Mouse (Mus musculus) lung, embryonic 15.5 days (tissue): ENCODE measurements around the gene Cdca8. TPM values are rescaled to one million over a fixed set of nuclear protein-coding genes. Genes with fewer than 3 reads are reported as not detected.

Source experiments
- ATAC-seq: fragments of 200-750 bp; cut with Nextera tagmentation; 2 replicates; pipeline ENCODE4 v1.8.0; 2017; ENCODE audit warnings: moderate number of reproducible peaks, borderline replicate concordance; ENCODE audit not compliant: low FRiP score, low TSS enrichment; ENCODE audit errors: extremely low read depth
- H3K27ac ChIP-seq: fragments of 300-500 bp; sonication (generic); 2 replicates; pipeline ENCODE4 v1.5.1; 2015; ENCODE audit warnings: moderate library complexity, mild to moderate bottlenecking, inconsistent platforms
- H3K27me3 ChIP-seq: fragments of 300-500 bp; sonication (generic); 2 replicates; pipeline ENCODE4 v1.6.1; 2015; ENCODE audit warnings: inconsistent platforms
- H3K36me3 ChIP-seq: fragments of 300-500 bp; sonication (generic); 2 replicates; pipeline ENCODE4 v1.6.1; 2015; ENCODE audit warnings: inconsistent platforms
- H3K4me1 ChIP-seq: fragments of 300-500 bp; sonication (generic); 2 replicates; pipeline ENCODE4 v1.6.1; 2015; ENCODE audit warnings: inconsistent platforms
- H3K4me2 ChIP-seq: fragments of 300-500 bp; sonication (generic); 2 replicates; pipeline ENCODE4 v1.6.1; 2015; ENCODE audit warnings: inconsistent platforms, mild to moderate bottlenecking, moderate library complexity
- H3K4me3 ChIP-seq: fragments of 300-500 bp; sonication (generic); 2 replicates; pipeline ENCODE4 v1.5.1; 2015; ENCODE audit warnings: mild to moderate bottlenecking, inconsistent platforms
- H3K9ac ChIP-seq: fragments of 300-500 bp; sonication (generic); 2 replicates; pipeline ENCODE4 v1.6.1; 2015; ENCODE audit warnings: inconsistent platforms
- H3K9me3 ChIP-seq: fragments of 300-500 bp; sonication (generic); 2 replicates; pipeline ENCODE4 v1.6.1; 2016; ENCODE audit warnings: inconsistent platforms
- WGBS: fragments of 180-500 bp; shearing (Covaris S2); methylation state at CpG from one replicate; pipeline ENCODE4 v1.1.7; 2015; 5-methylcytosine and 5-hydroxymethylcytosine counted together
- polyA plus RNA-seq: library from polyadenylated mRNA; unstranded; fragments of >200 nt; fragmentation: Nextera tagmentation; extraction: Ambion mirVana; gene quantifications from 2 replicates; pipeline ENCODE4 v1.2.1, GENCODE M21; 2015

The Cdca8 gene
- polyA plus RNA-seq, 1 experiment from 2014 or later = 166 TPM

GRCm38 (mm10) chr4:124971094-124971493 lies 32.0 kb upstream of the Cdca8 start:
- no peak overlapping the region for H3K9ac ChIP-seq
- no peak for ATAC-seq
- no peak overlapping the region for H3K4me2 ChIP-seq
- WGBS = 70% methylated on average over 8 of the region's 8 CpGs
- peaks cover 4% of the 10 kb centered on the region; the same call in 1 of the 2 replicates for H3K27me3 ChIP-seq
- no peaks in the 10 kb centered on the region for H3K9me3 ChIP-seq
- no peaks in the 10 kb centered on the region for H3K4me1 ChIP-seq
- no peaks in the 10 kb centered on the region for H3K36me3 ChIP-seq
- H3K27ac ChIP-seq = no peak overlapping the region
- H3K4me3 ChIP-seq = no peak overlapping the region

GRCm38 (mm10) chr4:124970677-124971076 lies 31.6 kb upstream of the Cdca8 start:
- no peak overlapping the region for H3K27ac ChIP-seq
- H3K4me1 ChIP-seq = no peaks in the 10 kb centered on the region
- H3K9ac ChIP-seq = no peak overlapping the region
- H3K4me3 ChIP-seq = no peak overlapping the region
- no peak overlapping the region for H3K4me2 ChIP-seq
- H3K36me3 ChIP-seq = no peaks in the 10 kb centered on the region
- 33% methylated on average over 5 of the region's 5 CpGs for WGBS
- H3K9me3 ChIP-seq = no peaks in the 10 kb centered on the region
- peaks cover 4% of the 10 kb centered on the region; the same call in 1 of the 2 replicates for H3K27me3 ChIP-seq
- ATAC-seq = no peak

- Histone ChIP-seq H3K9ac (no peak overlapping the region), H3K4me1 (no peaks in the 10 kb centered on the region), H3K27ac (no peak overlapping the region), H3K4me2 (no peak overlapping the region), H3K36me3 (no peaks in the 10 kb centered on the region), H3K27me3 (peaks cover 4% of the 10 kb centered on the region; the same call in 1 of the 2 replicates), H3K9me3 (no peaks in the 10 kb centered on the region), H3K4me3 (no peak overlapping the region)
- ATAC-seq = no peak
- 59% methylated on average over 11 of the region's 11 CpGs for WGBS
These were observed 31.1 kb upstream of the Cdca8 start for GRCm38 (mm10) chr4:124970194-124970593.

- 79% methylated on average over 7 of the region's 7 CpGs for WGBS
- Histone ChIP-seq H3K4me2 (no peak overlapping the region), H3K4me3 (no peak overlapping the region), H3K27ac (no peak overlapping the region), H3K9ac (no peak overlapping the region), H3K9me3 (no peaks in the 10 kb centered on the region), H3K27me3 (peaks cover 4% of the 10 kb centered on the region; the same call in 1 of the 2 replicates), H3K4me1 (no peaks in the 10 kb centered on the region), H3K36me3 (no peaks in the 10 kb centered on the region)
- no peak for ATAC-seq
These were observed 30.2 kb upstream of the Cdca8 start for GRCm38 (mm10) chr4:124969219-124969848.

GRCm38 (mm10) chr4:124968711-124969110 lies 29.6 kb upstream of the Cdca8 start:
- peaks cover 4% of the 10 kb centered on the region; the same call in 1 of the 2 replicates for H3K27me3 ChIP-seq
- H3K36me3 ChIP-seq = no peaks in the 10 kb centered on the region
- H3K9ac ChIP-seq = no peak overlapping the region
- no peak for ATAC-seq
- H3K9me3 ChIP-seq = no peaks in the 10 kb centered on the region
- H3K27ac ChIP-seq = no peak overlapping the region
- H3K4me1 ChIP-seq = no peaks in the 10 kb centered on the region
- H3K4me2 ChIP-seq = no peak overlapping the region
- H3K4me3 ChIP-seq = no peak overlapping the region
- 66% methylated on average over 6 of the region's 6 CpGs for WGBS

- ATAC-seq = no peak
- Histone ChIP-seq H3K27me3 (peaks cover 4% of the 10 kb centered on the region; the same call in 1 of the 2 replicates), H3K9ac (no peak overlapping the region), H3K9me3 (no peaks in the 10 kb centered on the region), H3K36me3 (no peaks in the 10 kb centered on the region), H3K4me3 (no peak overlapping the region), H3K4me1 (no peaks in the 10 kb centered on the region), H3K27ac (no peak overlapping the region), H3K4me2 (no peak overlapping the region)
- 21% methylated on average over 8 of the region's 8 CpGs for WGBS
These were observed 25.9 kb upstream of the Cdca8 start for GRCm38 (mm10) chr4:124964912-124965599.

GRCm38 (mm10) chr4:124962576-124962975 lies 23.5 kb upstream of the Cdca8 start:
- Histone ChIP-seq H3K4me2 (no peak overlapping the region), H3K36me3 (no peaks in the 10 kb centered on the region), H3K27ac (no peak overlapping the region), H3K27me3 (peaks cover 4% of the 10 kb centered on the region; the same call in 1 of the 2 replicates), H3K4me3 (no peak overlapping the region), H3K9me3 (no peaks in the 10 kb centered on the region), H3K9ac (no peak overlapping the region), H3K4me1 (no peaks in the 10 kb centered on the region; the same call in 1 of the 2 replicates)
- ATAC-seq = no peak
- 21% methylated on average over 11 of the region's 11 CpGs for WGBS

- Histone ChIP-seq H3K9ac (no peak overlapping the region), H3K4me3 (no peak overlapping the region), H3K4me2 (no peak overlapping the region), H3K27me3 (peaks cover 4% of the 10 kb centered on the region; the same call in 1 of the 2 replicates), H3K27ac (no peak overlapping the region), H3K4me1 (no peaks in the 10 kb centered on the region; the same call in 1 of the 2 replicates), H3K36me3 (no peaks in the 10 kb centered on the region), H3K9me3 (no peaks in the 10 kb centered on the region)
- no peak for ATAC-seq
- WGBS = 87% methylated on average over 11 of the region's 11 CpGs
These were observed 21.8 kb upstream of the Cdca8 start for GRCm38 (mm10) chr4:124960940-124961339.

GRCm38 (mm10) chr4:124959062-124959461 lies 20.0 kb upstream of the Cdca8 start:
- Histone ChIP-seq H3K9me3 (no peaks in the 10 kb centered on the region), H3K9ac (no peak overlapping the region), H3K4me2 (no peak overlapping the region), H3K4me3 (no peak overlapping the region), H3K36me3 (no peaks in the 10 kb centered on the region), H3K4me1 (no peaks in the 10 kb centered on the region; the same call in 1 of the 2 replicates), H3K27ac (no peak overlapping the region), H3K27me3 (peaks cover 9% of the 10 kb centered on the region; the same call in 1 of the 2 replicates)
- peak; percentile 62; the same call in 1 of the 2 replicates for ATAC-seq
- 42% methylated on average over 11 of the region's 11 CpGs for WGBS

GRCm38 (mm10) chr4:124957284-124957683 lies 18.2 kb upstream of the Cdca8 start:
- Histone ChIP-seq H3K4me3 (no peak overlapping the region), H3K27ac (no peak overlapping the region), H3K9me3 (no peaks in the 10 kb centered on the region), H3K9ac (no peak overlapping the region), H3K36me3 (no peaks in the 10 kb centered on the region), H3K4me1 (peaks cover 11% of the 10 kb centered on the region; the same call in 1 of the 2 replicates), H3K27me3 (peaks cover 9% of the 10 kb centered on the region; the same call in 1 of the 2 replicates), H3K4me2 (no peak overlapping the region)
- WGBS = 75% methylated on average over 2 of the region's 2 CpGs
- ATAC-seq = no peak

GRCm38 (mm10) chr4:124953546-124953945 lies 14.4 kb upstream of the Cdca8 start:
- no peak overlapping the region for H3K4me2 ChIP-seq
- H3K4me3 ChIP-seq = no peak overlapping the region
- no peak overlapping the region for H3K27ac ChIP-seq

GRCm38 (mm10) chr4:124951036-124951433 lies 11.9 kb upstream of the Cdca8 start:
- H3K27me3 ChIP-seq = peaks cover 4% of the 10 kb centered on the region; the same call in 1 of the 2 replicates
- H3K9me3 ChIP-seq = no peaks in the 10 kb centered on the region
- no peak overlapping the region for H3K4me3 ChIP-seq
- H3K4me2 ChIP-seq = peak overlapping the region; percentile 27
- no peak overlapping the region for H3K9ac ChIP-seq
- peaks cover 30% of the 10 kb centered on the region; the same call in 1 of the 2 replicates for H3K4me1 ChIP-seq
- peak overlapping the region; percentile 75 for H3K27ac ChIP-seq
- peak; percentile 56; the same call in 1 of the 2 replicates for ATAC-seq
- 23% methylated on average over 10 of the region's 10 CpGs for WGBS
- no peaks in the 10 kb centered on the region for H3K36me3 ChIP-seq

More at GRCm38 (mm10) chr4:124953546-124953945, 14.4 kb upstream of the Cdca8 start:
- H3K9ac ChIP-seq = no peak overlapping the region
- H3K36me3 ChIP-seq = no peaks in the 10 kb centered on the region
- H3K27me3 ChIP-seq = peaks cover 4% of the 10 kb centered on the region; the same call in 1 of the 2 replicates
- 0 out of 2 replicates have a peak, but pooled peaks have one; percentile 33 for ATAC-seq
- 42% methylated on average over 4 of the region's 4 CpGs for WGBS
- peaks cover 30% of the 10 kb centered on the region; the same call in 1 of the 2 replicates for H3K4me1 ChIP-seq
- H3K9me3 ChIP-seq = no peaks in the 10 kb centered on the region
